Mouse (Mus musculus) thymus, postnatal 36 days (tissue): ENCODE data around the gene Myo15b.

Experiments used
- DNase-seq, 2 experiments: peaks; one replicate each; pipeline ENCODE4 v3.0.0; 2022; ENCODE audit warnings: mixed read lengths in 2 of 2

Gene Myo15b

GRCm38 (mm10) chr11:115875935-115876334 lies 17.7 kb downstream of the Myo15b start:
- DNase-seq: no peak

DNA sequence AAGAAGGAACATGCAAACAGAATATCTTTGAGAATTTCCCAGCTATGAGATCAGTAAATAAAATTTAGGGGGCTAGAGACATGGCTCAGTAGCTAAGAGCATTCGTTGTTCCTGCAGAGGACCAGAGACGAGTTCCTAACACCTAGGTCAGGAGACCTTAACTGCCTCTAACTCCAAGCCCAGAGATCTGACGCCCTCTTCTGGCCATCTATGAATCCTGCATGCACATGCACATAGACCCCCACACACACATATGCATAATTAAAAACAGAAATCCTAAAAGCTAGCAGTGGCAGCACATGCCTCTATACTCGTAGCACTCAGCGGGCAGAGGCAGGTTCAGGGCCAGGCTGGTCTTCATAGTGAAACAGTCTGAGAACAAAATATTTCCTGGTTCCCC lies 18.2 kb downstream of the Myo15b start:
- no peak for DNase-seq

DNA sequence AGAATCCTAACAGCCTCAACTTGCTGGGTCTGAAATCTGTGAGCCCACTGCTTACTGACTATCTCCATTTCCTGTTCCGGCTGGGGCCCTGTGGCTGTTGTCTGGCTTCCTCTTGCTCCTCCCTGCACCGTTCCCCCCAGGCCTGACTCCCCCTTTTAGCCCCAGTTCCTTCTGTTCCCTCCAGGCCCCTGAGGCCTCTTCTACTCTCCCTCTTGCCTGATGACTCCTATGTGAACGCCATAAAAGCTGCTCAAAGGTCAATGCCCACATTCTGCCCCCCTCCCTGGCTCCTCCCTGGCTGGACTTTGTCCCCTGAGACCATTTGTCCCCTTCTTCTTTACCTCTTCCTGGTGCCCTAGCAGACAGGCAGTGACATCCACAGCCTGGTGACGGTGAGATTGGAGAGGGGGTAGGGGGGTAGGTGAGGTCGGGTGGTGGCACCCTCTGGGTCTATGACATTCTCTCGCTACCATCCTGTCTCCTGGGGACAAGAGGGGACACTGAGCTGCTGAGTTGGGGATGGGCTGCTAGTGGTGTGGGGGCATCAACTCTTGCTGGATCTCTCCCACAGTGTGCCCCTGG lies 19.1 kb downstream of the Myo15b start:
- DNase-seq: no peak

- no peak for DNase-seq
Measured at GRCm38 (mm10) chr11:115878071-115878470, 19.9 kb downstream of the Myo15b start.

DNA sequence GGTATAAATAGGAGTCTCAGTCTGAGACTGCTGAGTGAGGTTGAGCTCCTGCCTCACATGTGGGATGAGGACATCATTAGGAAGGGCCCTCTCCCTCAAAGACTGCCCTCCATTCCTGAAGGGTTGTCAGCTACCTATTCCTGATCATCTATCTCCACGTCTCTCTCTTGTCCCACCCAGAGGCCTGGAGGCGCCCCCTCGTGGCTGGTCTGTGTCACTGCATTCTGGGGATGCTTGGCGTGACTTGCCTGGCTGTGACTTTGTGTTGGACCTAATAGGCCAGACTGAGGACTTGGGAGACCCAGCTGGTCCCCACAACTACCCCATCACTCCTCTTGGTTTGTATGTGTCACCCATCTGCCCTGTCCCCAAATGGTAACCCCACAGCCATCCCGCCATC lies 22.8 kb downstream of the Myo15b start:
- peak in 1 of 2 experiments; percentile 42 for DNase-seq

GRCm38 (mm10) chr11:115883251-115883650 lies 25.0 kb downstream of the Myo15b start:
- no peak for DNase-seq

- DNase-seq: no peak
Measured at GRCm38 (mm10) chr11:115884361-115884760, 26.2 kb downstream of the Myo15b start.

DNA sequence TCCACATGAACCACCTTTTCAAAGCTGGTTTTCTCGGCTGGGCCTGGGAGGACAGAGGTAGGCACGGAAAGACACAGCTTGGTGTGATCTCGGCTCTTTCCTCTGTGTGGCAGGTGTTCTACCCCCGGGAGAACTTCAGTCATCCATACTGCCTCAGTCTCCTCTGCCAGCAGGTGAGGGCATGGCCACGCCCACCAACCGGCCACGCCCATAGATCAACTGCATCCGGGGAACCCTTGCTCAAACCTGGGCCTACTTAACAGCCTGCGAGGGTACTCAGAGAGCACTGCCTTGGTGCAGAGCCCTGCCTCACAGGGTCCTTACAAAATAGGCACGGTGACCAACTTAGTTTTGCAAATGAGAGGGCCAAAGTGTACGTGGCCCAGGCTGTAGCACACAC lies 27.1 kb downstream of the Myo15b start:
- DNase-seq: no peak

DNA sequence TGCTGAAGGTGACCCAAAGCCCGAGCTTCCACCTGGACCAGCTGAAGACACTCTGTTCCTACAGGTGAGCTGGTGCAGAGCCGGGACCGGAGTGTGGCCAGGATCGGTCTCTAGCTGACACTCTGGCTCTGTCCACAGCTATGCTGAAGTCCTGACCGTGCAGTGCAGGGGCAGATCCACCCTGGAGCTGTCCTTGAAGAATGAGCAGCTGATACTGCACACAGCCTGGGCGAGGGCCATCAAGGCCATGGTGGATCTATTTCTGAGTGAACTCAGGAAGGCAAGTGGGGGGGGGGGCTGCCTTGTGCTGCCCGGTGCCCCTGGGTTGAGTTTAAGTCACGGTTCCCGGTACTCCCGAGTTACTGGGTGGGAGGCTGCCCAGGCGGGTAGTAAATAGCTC lies 28.2 kb downstream of the Myo15b start:
- DNase-seq: no peak

DNA sequence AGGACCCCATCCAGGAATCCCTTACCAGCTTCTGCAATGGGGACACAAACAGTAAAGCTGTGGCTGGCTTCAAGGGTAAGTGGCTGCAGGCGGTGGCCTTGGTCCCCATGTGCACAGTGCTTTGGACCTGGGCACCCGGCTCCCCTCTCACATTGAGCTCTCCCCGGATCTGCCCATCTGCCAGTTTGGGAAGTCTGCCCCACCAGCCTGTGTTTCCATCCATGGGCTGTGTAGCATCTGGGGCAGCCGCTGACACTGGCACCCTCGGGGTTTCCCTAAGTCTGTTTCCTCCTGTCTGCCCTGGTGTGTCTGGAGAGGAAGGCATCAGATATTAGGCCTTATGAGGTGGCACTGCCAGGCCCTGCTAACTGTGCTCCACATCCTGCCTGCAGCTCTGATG lies 29.8 kb downstream of the Myo15b start:
- DNase-seq: no peak

GRCm38 (mm10) chr11:115889159-115889558 lies 31.0 kb downstream of the Myo15b start:
- no peak for DNase-seq

DNA sequence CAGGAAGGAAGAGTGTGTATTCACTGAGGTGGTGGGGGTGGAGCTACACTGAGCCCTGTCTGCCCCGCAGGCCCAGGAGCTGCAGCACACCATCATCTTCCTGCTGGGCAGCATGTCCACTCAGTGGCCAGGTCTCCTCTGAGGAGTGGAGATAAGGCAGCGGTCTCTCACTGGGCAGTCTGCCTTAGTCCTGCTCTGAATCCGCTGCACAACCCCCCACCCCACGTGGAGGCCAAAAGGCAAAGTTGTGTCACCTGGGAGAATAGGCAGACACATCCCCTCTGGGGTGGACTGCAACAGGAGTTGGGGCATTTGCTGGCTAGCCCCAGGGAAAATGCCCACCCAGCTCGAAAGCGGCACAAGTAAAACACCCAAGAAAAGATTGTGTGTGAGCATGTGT lies 34.0 kb downstream of the Myo15b start:
- DNase-seq: no peak

- DNase-seq: no peak
Measured at GRCm38 (mm10) chr11:115893071-115893470, 34.9 kb downstream of the Myo15b start.

DNA sequence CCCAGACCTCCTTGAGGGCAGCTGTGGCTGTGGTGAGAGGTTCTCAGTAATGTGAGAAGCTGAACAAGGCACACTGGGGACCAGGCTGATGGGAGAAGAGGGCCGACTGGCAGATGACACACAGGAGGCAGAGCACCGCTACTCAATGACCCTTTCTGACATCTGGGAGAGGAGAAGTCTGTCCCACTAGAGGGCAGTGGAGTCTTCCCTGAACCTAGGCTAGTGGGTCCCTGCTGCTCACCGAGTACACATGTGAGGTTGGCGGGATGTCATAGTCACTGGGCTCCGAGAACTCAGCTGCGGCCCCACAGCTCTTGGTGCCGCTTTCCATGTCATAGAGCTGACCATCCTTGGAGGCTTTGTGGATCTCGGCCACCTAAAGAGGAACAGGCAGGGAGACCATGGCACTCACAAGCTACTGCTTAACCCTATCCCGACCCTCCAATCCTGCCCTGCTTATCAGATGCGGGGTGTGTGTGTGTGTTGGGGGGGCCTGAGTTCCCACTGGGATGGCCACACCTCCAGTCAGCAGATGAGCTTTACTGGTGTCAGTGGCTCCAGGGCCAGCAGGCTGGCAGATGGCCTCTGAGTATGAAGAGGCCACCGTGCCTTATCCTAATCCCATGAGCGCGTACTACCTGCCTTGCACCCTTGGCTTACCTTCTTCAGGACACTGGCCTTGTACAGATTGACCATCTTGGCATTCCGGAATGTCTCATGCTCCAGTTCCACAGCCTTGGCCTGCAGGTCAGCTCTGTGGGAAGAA lies 36.7 kb downstream of the Myo15b start:
- DNase-seq: peak; percentile 53 to 63

GRCm38 (mm10) chr11:115898446-115898845 lies 40.2 kb downstream of the Myo15b start:
- peak; percentile 67 to 80 for DNase-seq

- peak; percentile 76 to 81 for DNase-seq
Measured at GRCm38 (mm10) chr11:115898886-115899285, 40.7 kb downstream of the Myo15b start.

DNA sequence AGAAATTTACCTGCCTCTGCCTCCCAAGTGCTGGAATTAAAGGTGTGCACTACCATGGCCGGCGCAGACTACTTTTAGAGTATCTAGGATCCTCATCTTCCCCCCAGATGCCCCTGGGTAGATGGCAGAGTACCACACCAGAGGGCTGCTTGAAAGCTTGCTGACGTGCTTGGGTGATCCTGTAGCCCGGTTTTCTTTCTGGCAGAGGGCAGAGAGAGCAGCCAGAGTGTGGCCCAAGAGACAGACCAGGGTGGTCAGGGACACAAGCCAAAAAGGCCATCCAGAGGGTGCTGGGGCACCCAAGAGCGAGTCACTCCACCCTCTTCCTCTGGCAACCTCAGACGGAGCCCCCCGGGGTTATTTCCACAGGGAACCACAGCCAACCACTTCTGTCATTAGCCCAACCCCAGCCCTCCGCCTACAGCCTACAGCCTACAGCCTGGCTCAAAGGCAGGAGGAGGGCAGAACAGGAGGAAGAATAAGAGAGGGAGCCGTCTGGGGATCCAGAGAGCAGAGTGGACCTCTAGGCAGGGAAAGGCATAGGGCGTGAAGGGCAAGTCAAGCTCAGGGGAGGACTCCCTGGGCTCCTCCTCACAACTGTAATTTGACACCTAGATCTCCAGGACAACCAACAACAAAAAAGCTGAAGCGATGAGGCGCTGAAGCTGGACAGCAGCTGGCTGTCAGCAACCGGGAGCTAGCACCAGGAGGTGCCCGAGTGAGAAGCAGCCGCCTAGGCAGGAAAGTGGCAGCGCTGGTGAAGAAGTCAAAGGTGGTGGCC lies 41.5 kb downstream of the Myo15b start, which contains the start of gene Smim5:
Gene Smim5, plus strand, starts transcription at position 481 of the 781 bp plus-strand sequence.
- DNase-seq: peak; percentile 45 to 55

DNA sequence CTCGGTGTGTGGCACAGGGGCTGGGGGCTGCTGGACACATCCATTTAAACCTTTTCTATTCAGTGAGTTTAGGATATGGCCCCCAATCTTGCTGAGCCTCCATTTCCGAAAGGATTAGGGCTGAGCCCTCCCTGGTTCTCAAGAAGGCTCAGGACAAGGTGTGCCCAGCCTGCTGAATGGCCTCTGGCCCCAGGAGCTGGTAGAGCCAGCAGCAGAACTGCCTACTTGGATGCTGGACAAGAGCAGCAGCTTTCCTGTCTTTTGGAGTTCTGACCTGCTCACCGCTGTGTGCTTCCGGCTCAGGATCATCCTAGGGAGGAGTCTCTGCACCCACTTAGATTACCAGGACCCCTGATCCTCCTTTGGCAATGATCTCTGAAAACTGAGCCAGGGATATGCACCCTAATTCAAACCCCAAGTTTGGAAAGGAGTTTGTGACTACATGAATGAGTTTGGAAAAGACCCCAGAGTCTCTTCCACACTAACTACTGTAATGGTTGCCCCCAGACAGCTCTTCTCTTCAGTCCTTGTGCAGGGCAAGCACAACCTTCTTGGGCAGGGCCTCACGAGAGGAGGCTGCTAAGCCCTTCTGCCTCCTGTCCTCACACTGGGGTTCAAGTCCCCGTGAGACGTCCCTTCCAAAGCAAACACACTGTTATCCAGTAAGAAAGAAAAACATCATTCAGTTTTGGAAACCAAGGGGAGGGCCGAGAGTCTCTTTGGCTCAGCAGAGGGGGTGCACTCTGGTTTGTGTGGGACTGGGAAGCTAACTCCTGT lies 42.5 kb downstream of the Myo15b start:
- no peak for DNase-seq

DNA sequence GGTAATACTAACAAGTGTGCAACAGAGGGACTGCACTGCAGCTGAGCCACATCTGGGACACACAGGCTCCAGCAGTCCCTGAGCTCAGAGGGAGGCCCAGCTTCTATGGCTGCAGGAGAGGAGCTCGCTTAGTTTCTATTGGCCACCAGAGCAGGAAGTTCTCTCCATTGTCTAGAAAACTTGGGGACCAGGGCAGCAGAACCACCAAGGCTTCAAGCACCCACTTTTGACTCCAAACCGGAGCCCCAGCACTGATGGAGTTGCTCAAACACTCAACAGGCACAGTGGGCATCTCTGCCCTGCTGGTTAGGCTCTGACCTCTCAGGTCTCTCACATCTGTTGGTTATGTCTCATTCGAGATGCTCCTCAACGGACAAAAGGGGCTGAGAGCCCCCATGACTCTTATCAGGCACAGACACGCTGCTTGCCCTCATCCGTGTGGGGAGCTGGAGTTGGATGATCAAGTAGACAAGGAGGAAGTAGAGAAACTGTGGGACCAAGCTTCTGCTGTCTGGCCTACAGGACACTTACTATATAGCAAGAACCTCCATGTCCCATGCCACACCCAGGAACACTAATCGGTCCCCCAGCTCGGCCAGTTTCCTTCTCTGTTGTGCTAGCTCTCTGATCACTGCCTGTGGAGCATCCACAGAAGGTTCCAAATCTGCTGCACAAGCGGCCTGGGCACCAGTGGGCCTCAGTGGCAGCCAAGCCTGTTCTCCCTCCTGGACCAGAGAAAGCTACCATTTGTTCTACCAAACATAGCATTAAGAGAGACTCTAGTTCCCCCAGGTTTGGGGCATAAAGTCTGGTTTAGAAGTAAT lies 43.3 kb downstream of the Myo15b start:
- DNase-seq: peak; percentile 38 to 59

- no peak for DNase-seq
Measured at GRCm38 (mm10) chr11:115902177-115902576, 44.0 kb downstream of the Myo15b start.

DNA sequence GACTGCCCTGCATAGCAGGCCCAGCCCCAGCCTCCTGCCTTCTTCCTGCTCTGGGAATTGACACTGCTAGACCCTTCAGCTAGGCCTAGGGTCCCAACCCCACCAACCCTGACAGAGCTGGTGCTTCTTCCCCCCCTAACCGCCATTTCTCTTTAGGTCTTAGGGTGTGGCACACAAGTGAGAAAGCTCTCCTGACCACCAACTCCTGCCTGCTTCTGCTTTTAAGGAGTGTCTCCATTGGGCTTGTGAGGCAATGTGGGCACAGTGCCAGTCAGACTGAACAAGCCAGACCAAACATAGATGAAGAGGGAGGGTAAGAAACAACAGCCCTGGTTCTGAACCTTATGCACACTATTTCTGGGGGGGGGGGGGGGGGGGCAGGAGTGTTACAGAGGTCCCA lies 44.6 kb downstream of the Myo15b start:
- no peak for DNase-seq
